Mouse (Mus musculus): ENCODE results near the gene Bicral.
"Not testable (repeated sequence)": the region's sequence is repeated elsewhere in the genome, so short reads cannot be mapped to it uniquely, and the experiment has no call there.

The Bicral gene

GRCm38 (mm10) chr17:46797386-46797785 is 60.9 kb downstream of the Bicral start:
- in situ Hi-C loops (cut with MboI) = no loop called here

- in situ Hi-C loops (cut with MboI) = no loop called here
Measured at GRCm38 (mm10) chr17:46796743-46797142, 61.5 kb downstream of the Bicral start.

- in situ Hi-C loops (cut with MboI) = no loop called here
Measured at GRCm38 (mm10) chr17:46792963-46793362, 65.3 kb downstream of the Bicral start.

GRCm38 (mm10) chr17:46787974-46788373 is 70.3 kb downstream of the Bicral start:
- in situ Hi-C loops (cut with MboI) = not testable (repeated sequence)

GRCm38 (mm10) chr17:46786952-46787351 is 71.3 kb downstream of the Bicral start:
- in situ Hi-C loops (cut with MboI) = no loop called here

GRCm38 (mm10) chr17:46783222-46783565 is 75.1 kb downstream of the Bicral start:
- in situ Hi-C loops (cut with MboI) = no loop called here

- in situ Hi-C loops (cut with MboI) = no loop called here
Measured at GRCm38 (mm10) chr17:46782341-46783221, 75.7 kb downstream of the Bicral start, which contains the start of gene Rpl7l1. Rpl7l1 (minus strand) TSS chr17:46782672.

GRCm38 (mm10) chr17:46781876-46782275 is 76.4 kb downstream of the Bicral start:
- in situ Hi-C loops (cut with MboI) = no loop called here

GRCm38 (mm10) chr17:46776087-46776486 is 82.2 kb downstream of the Bicral start:
- in situ Hi-C loops (cut with MboI) = no loop called here

- in situ Hi-C loops (cut with MboI) = no loop called here
Measured at GRCm38 (mm10) chr17:46775070-46775469, 83.2 kb downstream of the Bicral start.

- in situ Hi-C loops (cut with MboI) = no loop called here
Measured at GRCm38 (mm10) chr17:46774131-46774472, 84.2 kb downstream of the Bicral start.

- in situ Hi-C loops (cut with MboI) = no loop called here
Measured at GRCm38 (mm10) chr17:46773278-46774130, 84.8 kb downstream of the Bicral start.

GRCm38 (mm10) chr17:46772404-46773277 is 85.6 kb downstream of the Bicral start, which contains the start of gene 2310039H08Rik:
2310039H08Rik (plus strand) TSS chr17:46772635.
- in situ Hi-C loops (cut with MboI) = no loop called here

- in situ Hi-C loops (cut with MboI) = no loop called here
Measured at GRCm38 (mm10) chr17:46772038-46772403, 86.3 kb downstream of the Bicral start.

- in situ Hi-C loops (cut with MboI) = no loop called here
Measured at GRCm38 (mm10) chr17:46771616-46772015, 86.7 kb downstream of the Bicral start.

GRCm38 (mm10) chr17:46771025-46771424 is 87.3 kb downstream of the Bicral start:
- in situ Hi-C loops (cut with MboI) = no loop called here

- in situ Hi-C loops (cut with MboI) = no loop called here
Measured at GRCm38 (mm10) chr17:46770546-46770945, 87.7 kb downstream of the Bicral start.

- in situ Hi-C loops (cut with MboI) = no loop called here
Measured at GRCm38 (mm10) chr17:46767868-46768267, 90.4 kb downstream of the Bicral start.

- in situ Hi-C loops (cut with MboI) = not testable (repeated sequence)
Measured at GRCm38 (mm10) chr17:46764916-46765315, 93.4 kb downstream of the Bicral start.

GRCm38 (mm10) chr17:46763544-46763943 is 94.7 kb downstream of the Bicral start, which contains the start of gene Ptcra:
Ptcra (minus strand) TSS chr17:46763712.
- in situ Hi-C loops (cut with MboI) = no loop called here

- in situ Hi-C loops (cut with MboI) = no loop called here
Measured at GRCm38 (mm10) chr17:46758753-46759152, 99.5 kb downstream of the Bicral start.
